Mouse (Mus musculus) B cell, adult 2 months (primary cell): ENCODE measurements around the gene Hoxb5.

ENCODE experiments used
- DNase-seq, 2 experiments: peaks; one replicate each; pipeline ENCODE4 v3.0.0; 2022

Gene Hoxb5

DNA sequence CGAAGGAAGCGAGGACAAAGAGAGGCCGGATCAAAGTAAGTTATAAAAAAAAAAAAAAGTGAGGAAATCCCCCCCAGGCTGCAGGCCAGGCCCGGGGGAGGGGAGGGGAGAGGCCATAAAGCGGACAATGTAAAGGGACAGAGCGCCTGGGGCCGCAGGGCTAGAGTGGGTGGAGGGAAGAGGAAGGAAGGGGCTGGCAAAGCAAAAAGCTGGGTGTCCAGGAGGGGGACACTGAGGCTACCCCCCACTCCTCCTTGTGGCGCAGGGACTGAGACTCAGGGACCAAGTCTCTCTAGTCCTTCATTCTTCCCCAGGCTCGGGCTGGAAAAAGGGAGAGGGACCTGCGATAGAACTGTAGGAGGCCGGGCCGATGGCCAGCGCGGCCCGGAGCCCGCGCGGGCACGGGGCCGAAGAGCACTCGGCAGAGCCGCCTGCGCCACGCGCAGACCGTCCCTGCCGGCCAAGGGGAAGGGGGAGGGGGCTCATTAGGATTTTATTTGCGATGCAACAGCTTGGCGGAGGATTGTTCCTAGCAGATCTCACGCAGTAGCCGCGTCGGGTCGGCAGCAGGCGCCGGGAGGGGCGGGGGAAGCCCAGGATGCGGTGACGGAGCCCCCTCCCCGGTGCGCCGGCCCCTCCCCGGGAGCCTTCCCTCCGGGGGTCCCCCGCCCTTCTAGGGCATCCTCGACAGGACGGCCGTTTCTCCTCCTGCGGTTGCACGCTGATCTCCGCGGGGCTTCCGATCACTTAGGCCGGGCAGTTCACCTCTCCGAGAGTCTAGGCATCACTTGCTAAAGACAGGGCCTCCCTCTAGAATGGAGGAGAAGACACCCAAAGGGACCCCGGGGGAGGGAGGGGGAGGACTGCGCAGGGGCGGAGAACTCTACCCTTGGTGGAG is 30.9 kb upstream of the Hoxb5 start:
- no peak for DNase-seq

DNA sequence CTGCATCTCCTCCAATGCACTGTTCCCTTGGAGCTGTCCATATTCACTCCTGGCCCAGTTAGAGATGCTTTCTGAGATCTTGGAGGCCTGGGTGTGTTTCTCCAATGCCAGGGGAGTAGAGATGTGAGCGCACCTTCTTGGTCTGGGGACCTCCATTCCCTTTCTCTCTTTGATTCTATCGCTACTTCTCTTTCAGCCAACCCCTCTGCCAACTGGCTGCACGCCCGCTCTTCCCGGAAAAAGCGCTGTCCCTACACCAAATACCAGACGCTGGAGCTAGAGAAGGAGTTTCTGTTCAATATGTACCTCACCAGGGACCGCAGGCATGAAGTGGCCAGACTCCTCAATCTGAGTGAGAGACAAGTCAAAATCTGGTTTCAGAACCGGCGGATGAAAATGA is 28.7 kb upstream of the Hoxb5 start:
- no peak for DNase-seq

DNA sequence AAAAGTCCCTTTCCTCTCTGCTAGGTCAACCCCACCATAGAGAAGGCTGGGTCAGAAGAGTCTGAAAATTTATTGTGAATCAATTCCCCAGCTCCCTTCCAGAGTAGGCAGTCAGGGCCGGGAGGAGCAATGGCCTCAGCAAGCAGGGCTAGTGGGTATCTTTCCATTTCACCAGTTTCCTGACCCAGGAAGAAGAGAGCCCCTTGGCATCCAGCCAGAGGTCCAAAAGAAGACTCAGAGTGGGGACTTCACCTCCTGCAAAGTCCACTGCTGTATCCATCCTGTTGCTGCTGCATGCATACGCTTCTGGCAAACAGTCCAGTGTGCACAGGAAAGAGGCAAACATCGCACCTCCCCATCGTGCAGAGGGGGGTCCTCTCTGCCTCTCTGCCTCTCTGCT is 27.2 kb upstream of the Hoxb5 start:
- no peak for DNase-seq

DNA sequence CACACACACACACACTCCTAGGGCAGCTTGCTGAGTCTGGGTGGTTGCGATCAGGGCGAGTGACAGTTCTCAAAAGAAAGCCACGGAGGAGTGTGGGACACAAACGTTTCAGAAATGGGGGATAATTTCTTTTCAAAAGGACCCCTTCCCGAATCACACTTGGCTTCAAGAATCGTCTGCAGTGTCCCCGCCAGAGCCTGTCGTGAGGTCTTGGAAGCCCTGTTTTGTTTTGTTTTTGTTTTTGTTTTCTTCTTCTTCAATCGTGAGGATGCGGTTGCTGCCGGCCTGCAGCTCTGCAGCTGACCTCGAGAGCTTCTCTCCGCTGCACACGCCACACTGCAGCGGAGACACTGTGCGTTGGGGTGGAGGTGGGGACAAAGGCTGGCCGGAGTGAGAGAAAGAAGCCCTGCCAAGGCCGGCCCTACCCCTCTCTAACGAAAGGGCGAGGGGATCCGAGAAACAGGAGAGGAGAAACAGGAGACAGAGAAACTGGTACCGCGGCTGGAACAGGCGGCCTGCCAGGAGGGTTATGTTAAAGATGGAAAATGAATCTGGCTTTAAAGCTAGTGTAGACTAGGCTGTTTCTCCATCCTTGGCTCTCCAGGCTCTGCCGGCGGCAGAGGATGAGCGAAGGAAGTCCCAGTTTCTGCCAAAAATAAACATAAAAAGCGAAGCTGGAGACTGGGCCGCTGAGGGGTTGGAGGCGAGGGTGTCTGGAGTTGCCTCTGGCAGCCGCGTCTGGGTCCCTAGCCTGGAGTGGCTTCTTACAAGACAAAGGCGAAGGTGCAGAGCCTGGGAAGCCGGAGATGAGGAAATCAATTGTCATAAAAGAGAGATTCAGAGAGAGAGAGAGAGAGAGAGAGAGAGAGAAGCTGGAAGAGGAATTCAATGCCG is 25.7 kb upstream of the Hoxb5 start:
- no peak for DNase-seq

DNA sequence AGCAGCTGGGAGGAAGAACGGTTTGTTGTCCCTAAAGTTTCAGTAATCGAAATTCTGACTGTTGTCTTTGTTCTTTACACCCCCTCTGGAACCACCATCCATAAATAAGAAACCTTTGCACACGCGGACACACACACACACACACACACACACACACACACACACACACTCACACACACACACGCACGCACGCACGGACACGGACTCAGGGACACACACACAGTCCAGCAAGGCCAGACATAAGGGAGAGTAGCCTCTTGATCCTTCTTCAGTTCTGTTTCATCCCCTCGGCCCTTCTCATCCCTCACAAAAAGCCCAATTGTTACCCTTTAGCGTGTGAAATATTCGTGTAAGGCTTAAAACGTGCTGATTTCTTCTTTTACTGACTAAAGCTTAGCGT is 24.8 kb upstream of the Hoxb5 start:
- DNase-seq, result no peak

DNA sequence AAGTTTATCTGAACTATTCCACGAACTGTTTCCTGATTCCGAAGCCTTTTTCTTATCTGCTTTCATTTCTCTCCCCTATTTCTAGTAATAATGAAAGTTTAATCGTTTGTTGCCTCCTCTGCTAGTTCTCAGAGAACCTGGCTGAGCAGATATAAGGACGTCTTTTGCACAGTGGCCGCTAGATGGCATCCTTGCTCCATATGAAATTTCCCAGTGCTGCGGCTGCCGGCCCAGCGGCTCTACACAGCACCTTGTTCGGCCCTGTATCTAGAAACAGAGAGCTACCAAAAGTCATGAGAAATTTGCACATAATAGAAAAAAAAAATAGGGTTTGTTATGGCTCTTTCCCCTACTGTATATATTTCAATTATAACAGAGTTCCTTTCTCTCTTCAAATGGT is 24.4 kb upstream of the Hoxb5 start:
- DNase-seq, result peak; percentile 89 to 90

DNA sequence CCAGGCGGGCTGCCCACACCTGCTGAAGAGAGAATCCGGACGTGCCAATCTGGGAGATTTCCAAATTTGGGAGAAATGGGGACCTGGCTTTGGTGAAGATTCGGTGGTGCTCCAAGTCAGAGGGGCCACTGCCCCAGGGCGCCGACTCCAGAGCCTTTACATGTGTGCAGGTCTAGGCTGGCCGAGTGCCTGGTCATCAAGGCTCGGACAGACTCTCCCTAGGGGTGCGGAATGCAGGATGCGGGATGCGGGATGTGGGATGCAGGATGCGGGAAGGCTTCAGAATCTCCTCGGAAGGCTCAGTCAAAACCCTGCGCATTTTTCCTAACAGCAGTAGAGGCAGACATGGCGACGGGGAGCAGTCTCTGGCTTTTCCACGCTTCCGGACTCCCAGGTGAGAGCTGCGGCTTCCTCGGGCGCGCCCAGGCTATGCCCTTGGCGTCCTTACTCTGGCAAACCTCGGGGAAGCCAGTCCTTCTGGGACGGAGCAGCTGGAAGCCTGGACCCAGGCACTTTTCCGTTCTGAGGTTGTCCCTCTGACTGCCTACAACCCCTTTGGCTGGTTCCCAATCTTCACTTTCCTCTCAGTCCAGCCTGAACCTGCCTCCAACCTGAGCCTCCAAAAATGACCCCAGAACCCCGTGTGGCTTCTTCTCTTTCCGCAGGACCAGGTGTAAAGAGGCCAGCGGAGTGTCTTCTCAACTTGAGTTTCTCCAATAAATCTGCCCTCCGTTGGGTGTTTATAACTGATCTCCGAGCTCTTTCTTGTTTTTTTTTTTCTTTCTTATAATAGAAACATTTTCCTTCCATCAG is 23.5 kb upstream of the Hoxb5 start:
- peak in 1 of 2 experiments; percentile 18 for DNase-seq

DNA sequence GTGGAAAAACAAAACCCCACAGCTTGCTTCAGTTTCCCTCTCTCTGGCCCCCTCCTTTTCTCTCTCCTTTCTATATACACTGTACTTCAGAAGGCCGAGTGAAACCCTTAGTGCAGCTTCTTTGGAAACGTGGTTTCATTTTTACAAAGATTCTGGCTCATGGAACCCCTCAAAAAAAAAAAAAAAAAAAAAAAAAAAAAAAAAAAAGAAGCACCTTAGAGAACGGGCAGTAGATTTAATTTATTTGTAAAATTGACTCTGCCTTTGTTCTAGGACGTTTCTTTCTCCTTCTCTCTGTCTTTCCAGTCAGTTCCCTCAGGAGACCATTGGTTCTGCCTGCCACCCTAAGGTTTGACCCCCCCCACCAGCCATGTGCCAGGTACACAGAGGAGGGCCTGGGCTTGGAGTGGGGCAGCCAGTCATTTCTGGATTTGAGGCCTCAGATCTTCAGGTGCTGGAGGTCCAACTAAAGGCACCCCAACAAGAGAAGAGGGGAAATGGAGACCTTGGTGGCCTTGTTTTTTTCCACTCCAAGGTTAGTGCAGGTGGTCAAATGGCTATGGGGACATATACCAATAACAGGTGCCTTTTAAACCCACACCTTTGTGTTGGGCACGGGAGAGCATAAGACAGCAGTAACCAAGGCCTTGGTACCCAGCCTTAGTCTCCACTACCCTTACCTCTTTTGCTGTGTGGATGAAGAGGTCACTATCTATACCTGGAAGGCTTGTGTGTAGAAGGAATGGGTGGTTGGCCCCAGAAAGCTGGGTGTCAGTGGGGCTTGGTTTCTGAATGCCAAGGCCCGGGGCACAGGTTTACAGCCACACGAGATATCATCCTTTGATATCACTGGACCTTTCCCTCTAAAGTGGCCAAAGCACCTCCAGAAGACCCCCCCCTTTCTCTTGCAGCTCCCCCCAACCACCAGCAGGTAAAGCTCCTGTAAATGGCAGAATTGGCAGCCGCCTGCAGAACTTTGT is 22.4 kb upstream of the Hoxb5 start:
- DNase-seq, result no peak

DNA sequence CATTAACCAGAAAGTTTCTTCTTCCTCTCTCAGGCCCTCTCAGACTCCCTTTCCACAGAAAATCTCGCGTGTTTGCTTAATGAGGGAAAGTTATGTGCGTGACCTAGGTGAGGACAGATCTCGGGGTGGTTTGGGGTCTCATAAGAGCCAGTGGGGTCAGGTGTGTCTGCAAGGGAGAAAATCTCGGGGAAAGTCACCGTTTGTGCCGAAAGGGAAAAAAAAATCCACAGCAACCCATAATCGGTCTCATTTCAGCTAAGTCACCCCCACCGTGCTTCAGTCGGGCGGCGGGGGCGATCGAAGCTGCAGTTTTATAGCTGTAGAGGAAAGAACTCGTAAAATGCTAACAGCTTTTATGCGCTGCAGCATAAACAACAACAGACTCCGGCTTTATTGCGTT is 21.7 kb upstream of the Hoxb5 start:
- DNase-seq, result no peak

DNA sequence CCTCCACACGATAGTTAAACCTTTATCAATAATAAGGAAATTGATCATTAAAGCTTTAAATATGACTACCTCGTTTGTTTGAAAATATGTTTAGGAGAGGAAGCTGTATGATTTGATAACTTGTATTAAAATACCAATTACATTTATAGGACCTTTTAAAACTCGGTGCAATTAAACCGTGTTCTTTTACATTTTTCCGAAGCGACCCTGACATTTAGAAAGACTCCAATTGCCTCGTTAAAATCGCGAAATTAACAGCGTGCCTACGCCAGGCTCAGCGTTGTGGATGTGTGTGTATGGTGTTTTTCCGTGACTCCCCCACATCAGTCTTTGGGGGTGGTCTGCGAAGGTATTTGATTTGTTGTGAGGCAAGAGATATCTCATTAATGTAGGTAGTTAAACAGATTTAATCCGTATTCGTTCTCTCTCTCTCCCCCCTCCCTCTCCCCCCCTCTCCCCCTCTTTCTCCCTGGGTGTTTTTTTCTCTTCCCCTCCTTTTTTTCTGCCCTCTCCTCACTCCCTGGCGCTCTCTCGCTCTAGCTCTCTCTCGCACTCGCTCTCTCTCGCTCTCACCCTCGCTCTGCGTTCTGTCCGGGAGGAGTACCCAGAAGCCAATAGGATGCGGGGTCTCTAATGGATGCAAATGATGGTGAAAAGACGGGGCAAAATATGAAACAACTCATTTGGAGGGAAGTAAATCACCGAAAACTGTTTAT is 21.1 kb upstream of the Hoxb5 start, which contains the start of gene Hoxb8:
Hoxb8 (plus strand) TSS at position 51 of the 716 bp plus-strand sequence.
- no peak for DNase-seq

DNA sequence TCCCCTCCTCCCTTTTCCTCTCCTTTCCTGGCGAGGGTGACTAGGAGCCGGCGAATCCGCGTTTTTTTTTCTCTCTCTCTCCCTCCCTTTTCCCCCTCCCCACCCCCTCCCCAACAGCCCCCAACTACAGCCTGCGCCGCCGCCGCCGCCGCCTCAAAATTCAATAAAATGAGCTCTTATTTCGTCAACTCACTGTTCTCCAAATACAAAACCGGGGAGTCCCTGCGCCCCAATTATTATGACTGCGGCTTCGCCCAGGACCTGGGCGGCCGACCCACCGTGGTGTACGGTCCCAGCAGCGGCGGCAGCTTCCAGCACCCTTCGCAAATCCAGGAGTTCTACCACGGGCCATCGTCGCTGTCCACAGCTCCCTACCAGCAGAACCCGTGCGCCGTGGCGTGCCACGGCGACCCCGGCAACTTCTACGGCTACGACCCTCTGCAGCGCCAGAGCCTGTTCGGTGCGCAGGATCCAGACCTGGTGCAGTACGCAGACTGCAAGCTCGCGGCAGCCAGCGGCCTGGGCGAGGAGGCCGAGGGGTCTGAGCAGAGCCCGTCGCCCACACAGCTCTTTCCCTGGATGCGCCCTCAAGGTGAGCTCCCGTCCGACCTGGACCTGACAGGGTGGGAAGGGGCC is 20.2 kb upstream of the Hoxb5 start:
- no peak for DNase-seq

DNA sequence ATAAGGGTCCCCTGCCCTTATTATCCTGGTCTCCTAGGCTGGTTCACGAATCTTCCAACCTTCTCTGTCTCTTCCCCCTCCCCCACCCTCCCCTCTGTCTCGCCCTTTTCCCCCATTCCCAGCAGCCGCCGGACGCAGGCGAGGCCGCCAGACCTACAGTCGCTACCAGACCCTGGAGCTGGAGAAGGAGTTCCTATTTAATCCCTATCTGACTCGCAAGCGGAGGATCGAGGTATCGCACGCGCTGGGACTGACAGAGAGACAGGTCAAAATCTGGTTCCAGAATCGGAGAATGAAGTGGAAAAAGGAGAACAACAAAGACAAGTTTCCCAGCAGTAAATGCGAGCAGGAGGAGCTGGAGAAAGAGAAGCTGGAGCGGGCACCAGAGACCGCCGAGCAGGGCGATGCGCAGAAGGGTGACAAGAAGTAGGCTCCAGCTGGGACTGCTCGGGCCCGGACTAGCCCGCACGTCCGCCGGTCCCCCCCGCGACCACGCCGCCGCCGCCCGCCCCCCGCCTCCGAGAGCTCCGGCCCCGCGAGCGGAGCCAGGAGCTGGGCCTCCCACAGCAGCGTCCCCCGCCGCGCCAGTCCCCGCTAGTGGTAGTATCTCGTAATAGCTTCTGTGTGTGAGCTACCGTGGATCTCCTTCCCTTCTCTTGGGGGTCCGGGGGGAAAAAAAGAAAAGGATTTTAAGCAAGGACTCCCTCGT is 18.9 kb upstream of the Hoxb5 start:
- peak; percentile 55 to 56 for DNase-seq

DNA sequence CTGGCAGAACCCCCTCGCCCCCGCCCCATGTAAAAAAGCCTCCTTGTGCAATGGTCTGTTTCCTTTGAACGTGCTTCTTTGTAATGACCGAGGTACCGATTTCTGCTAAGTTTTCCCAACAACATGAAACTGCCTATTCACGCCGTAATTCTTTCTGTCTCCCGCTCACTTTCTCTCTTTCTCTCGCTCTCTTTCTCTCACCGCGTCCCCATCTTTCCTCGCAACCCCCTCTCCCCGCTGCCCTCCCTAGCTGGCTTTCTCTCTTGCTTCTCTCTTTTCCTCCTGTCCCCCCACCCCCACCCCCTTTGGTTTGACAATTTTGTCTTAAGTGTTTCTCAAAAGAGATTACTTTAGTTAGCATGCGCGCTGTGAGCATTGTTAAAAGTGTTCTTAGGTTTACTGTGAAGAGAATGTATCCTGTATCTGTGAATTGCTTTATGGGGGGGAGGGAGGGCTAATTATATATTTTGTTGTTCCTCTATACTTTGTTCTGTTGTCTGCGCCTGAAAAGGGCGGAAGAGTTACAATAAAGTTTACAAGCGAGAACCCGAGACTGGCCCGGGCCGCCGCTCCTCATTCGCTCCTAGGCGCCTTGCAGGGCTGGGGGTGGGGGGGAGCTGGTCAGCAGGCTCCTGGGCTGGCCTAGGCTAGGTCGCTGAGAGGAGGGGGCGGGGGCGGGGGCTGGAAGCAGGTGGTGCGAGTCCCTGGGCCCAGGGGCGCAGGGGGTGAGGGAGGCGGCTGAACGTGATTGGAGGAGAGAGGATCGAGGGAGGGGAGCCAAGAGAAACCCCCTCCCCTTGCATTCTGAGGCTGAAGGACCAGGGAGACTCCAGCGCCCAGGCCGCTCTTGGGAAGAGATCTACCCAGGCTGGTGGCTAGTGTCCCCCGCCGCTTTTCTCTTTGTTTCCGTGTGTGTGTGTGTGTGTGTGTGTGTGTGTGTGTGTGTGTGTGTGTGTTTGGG is 18.1 kb upstream of the Hoxb5 start:
- no peak for DNase-seq

DNA sequence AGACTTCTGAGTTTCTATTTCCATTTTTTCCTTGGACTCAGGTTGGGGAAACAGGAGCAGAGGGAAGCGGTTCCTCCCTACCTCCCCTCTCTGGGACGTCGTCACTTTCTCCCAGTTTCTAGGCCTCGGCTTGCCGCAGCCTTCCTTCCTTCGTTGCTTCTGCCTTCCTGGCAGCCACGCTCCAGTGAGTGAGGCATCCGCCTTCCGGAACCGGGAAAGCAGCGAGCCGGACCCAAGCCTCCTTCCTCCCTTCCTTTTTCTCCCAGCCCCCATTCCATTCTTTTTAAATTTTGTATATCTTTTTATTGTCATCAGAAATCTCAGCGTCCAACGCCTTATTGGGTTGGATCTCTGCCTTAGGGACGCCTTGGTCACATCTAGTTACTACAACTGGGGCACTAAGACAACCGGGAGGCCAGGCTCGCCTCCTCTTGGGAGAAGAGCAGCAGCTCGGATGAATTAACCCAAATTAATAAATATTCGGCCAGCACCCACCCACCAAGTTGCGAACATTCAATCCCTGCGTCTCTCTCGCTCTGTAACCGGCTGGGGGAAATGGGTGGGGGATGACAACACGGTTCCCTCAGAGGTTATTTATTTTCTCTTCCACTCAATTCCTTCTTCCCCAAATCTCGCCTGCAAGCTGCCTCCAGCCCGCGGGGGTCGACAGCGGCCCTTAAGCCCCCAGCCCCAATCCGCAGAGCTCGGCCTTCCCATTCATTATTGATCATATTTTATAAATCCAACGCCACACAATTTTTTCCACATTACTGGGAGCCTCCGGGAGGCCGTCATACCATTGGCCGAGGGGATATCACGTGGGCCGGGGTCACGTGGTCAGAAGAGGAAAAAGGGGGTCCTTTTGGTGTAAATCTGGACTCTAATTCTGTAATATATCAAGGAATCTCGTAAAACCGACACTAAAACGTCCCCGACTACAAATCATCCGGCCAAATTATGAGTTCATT is 17.1 kb upstream of the Hoxb5 start, which contains the start of gene Hoxb7:
Hoxb7 (plus strand) TSS at position 853 of the 968 bp plus-strand sequence.
- DNase-seq, result no peak

DNA sequence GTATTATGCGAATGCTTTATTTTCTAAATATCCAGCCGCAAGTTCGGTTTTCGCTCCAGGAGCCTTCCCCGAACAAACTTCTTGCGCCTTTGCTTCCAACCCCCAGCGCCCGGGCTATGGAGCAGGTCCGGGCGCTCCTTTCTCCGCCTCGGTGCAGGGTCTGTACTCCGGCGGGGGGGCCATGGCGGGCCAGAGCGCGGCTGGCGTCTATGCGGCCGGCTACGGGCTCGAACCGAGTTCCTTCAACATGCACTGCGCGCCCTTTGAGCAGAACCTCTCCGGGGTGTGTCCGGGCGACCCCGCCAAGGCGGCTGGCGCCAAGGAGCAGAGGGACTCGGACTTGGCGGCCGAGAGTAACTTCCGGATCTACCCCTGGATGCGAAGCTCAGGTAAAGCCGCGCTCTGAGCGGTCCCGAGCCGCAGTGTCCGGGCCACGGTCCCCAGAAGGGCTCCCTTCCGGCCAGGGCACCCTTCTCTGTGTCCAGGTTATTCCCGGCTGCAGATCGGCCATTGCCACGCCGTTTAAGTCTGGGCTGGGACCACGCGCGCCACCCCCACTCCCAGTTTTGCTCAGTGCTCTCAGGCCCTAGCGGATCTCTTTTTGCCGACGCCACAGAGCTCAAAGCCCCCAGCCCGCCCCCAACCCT is 16.3 kb upstream of the Hoxb5 start:
- peak in 1 of 2 experiments; percentile 36 for DNase-seq

DNA sequence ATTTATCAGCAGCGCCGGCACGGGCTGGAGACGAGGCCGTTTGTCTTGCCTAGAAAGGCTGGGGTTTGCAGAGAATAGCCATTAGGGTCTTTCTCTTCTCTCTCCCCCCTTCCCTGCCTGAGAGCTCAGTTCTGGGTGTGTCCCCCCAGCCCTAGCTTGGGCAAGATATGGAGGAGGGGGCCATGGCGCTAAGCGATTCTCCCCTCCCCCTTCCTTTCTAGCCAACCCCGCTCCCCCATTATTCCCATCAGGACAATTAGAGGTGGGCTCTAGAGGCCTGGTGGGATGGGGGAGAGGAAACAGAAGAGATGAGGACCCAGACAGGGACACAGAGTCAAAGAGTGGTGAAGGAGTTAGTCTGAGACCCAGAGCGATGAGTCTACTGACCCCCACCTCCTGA is 15.7 kb upstream of the Hoxb5 start:
- no peak for DNase-seq
